Mouse (Mus musculus) hindbrain, embryonic 16.5 days (tissue): ENCODE data around the gene Pbx1. TPM values are rescaled to one million over a fixed set of nuclear protein-coding genes. Genes with fewer than 3 reads are reported as not detected.

ENCODE experiments used
- ATAC-seq: fragments of 200-750 bp; cut with Nextera tagmentation; 2 replicates; pipeline ENCODE4 v1.8.0; 2017; ENCODE audit warnings: moderate TSS enrichment, moderate library complexity
- H3K27ac ChIP-seq: fragments of 300-500 bp; sonication (generic); 2 replicates; pipeline ENCODE4 v1.5.1; 2014; ENCODE audit warnings: low read depth, mild to moderate bottlenecking, control low read depth, low read length, moderate library complexity
- H3K27me3 ChIP-seq: fragments of 300-500 bp; sonication (generic); replicated peaks from 2 replicates; pipeline ENCODE4 v1.6.1; 2014; ENCODE audit warnings: low read length; ENCODE audit not compliant: control insufficient read depth, insufficient read depth
- H3K36me3 ChIP-seq: fragments of 300-500 bp; sonication (generic); 2 replicates; pipeline ENCODE4 v1.6.1; 2014; ENCODE audit warnings: mild to moderate bottlenecking, low read length, moderate library complexity, mixed read lengths; ENCODE audit not compliant: control insufficient read depth, insufficient read depth
- H3K4me1 ChIP-seq: fragments of 300-500 bp; sonication (generic); 2 replicates; pipeline ENCODE4 v1.6.1; 2014; ENCODE audit warnings: low read depth, low read length; ENCODE audit not compliant: control insufficient read depth, insufficient read depth
- H3K4me2 ChIP-seq: fragments of 300-500 bp; sonication (generic); 2 replicates; pipeline ENCODE4 v1.6.1; 2014; ENCODE audit warnings: mild to moderate bottlenecking, low read length, control low read depth, moderate library complexity
- H3K4me3 ChIP-seq: fragments of 300-500 bp; sonication (generic); 2 replicates; pipeline ENCODE4 v1.5.1; 2014; ENCODE audit warnings: mild to moderate bottlenecking, low read length, control low read depth, moderate library complexity
- H3K9ac ChIP-seq: fragments of 300-500 bp; sonication (generic); 2 replicates; pipeline ENCODE4 v1.6.1; 2014; ENCODE audit warnings: low read depth, mild to moderate bottlenecking, control low read depth, low read length, moderate library complexity
- H3K9me3 ChIP-seq: fragments of 300-500 bp; sonication (generic); 2 replicates; pipeline ENCODE4 v1.6.1; 2014; ENCODE audit warnings: mild to moderate bottlenecking, low read length, moderate library complexity; ENCODE audit not compliant: control insufficient read depth
- WGBS: fragments of 180-500 bp; shearing (Covaris S2); extraction: QIAGEN DNeasy Blood & Tissue Kit; methylation state at CpG from one replicate; pipeline ENCODE4 v1.1.7; 2014; 5-methylcytosine and 5-hydroxymethylcytosine counted together
- polyA plus RNA-seq: library from polyadenylated mRNA; unstranded; fragments of >200 nt; fragmentation: Nextera tagmentation; extraction: Ambion mirVana; gene quantifications from 2 replicates; pipeline ENCODE4 v1.2.1, GENCODE M21; 2015

The Pbx1 gene
- polyA plus RNA-seq, 1 experiment from 2014 or later, result 36.0 TPM

- WGBS, result 16% methylated on average over 6 of the region's 6 CpGs
- H3K4me1 ChIP-seq, result peaks cover 11% of the 10 kb centered on the region
- H3K27ac ChIP-seq, result no peak overlapping the region; the same call in 1 of the 2 replicates
- peak overlapping the region; percentile 69 for H3K4me2 ChIP-seq
- no peak for ATAC-seq
- no peaks in the 10 kb centered on the region for H3K9me3 ChIP-seq
- H3K9ac ChIP-seq, result peak overlapping the region; percentile 60
- H3K36me3 ChIP-seq, result no peaks in the 10 kb centered on the region
- H3K4me3 ChIP-seq, result peak overlapping the region; percentile 79
- H3K27me3 ChIP-seq, result no peaks in the 10 kb centered on the region
Observed at GRCm38 (mm10) chr1:168428255-168428654, 3.8 kb downstream of the Pbx1 start.

- no peak for ATAC-seq
- Histone ChIP-seq H3K9ac (peak overlapping the region; percentile 58), H3K9me3 (no peaks in the 10 kb centered on the region), H3K4me3 (peak overlapping the region; percentile 79), H3K27me3 (no peaks in the 10 kb centered on the region), H3K4me2 (peak overlapping the region; percentile 69), H3K36me3 (no peaks in the 10 kb centered on the region), H3K27ac (peak overlapping the region; percentile 54), H3K4me1 (peaks cover 14% of the 10 kb centered on the region)
- WGBS, result 10% methylated on average over 4 of the region's 4 CpGs
Observed at GRCm38 (mm10) chr1:168427596-168427995, 4.5 kb downstream of the Pbx1 start.

GRCm38 (mm10) chr1:168426900-168427299, 5.2 kb downstream of the Pbx1 start:
- peaks cover 14% of the 10 kb centered on the region for H3K4me1 ChIP-seq
- no peaks in the 10 kb centered on the region for H3K36me3 ChIP-seq
- H3K9me3 ChIP-seq, result no peaks in the 10 kb centered on the region
- 27% methylated on average over 9 of the region's 9 CpGs for WGBS
- no peaks in the 10 kb centered on the region for H3K27me3 ChIP-seq
- H3K9ac ChIP-seq, result peak overlapping the region; percentile 58
- no peak overlapping the region; the same call in 1 of the 2 replicates for H3K27ac ChIP-seq
- H3K4me2 ChIP-seq, result peak overlapping the region; percentile 69
- no peak for ATAC-seq
- peak overlapping the region; percentile 79 for H3K4me3 ChIP-seq

- peak overlapping the region; percentile 40 for H3K27ac ChIP-seq
- H3K36me3 ChIP-seq, result no peaks in the 10 kb centered on the region
- H3K9ac ChIP-seq, result peak overlapping the region; percentile 54
- no peak for ATAC-seq
- H3K4me2 ChIP-seq, result peak overlapping the region; percentile 69
- H3K4me1 ChIP-seq, result peaks cover 14% of the 10 kb centered on the region
- H3K27me3 ChIP-seq, result no peaks in the 10 kb centered on the region
- H3K9me3 ChIP-seq, result no peaks in the 10 kb centered on the region
- WGBS, result 43% methylated on average over 7 of the region's 7 CpGs
- H3K4me3 ChIP-seq, result peak overlapping the region; percentile 79
Observed at GRCm38 (mm10) chr1:168426281-168426680, 5.8 kb downstream of the Pbx1 start.

- Histone ChIP-seq H3K9me3 (no peaks in the 10 kb centered on the region), H3K27me3 (no peaks in the 10 kb centered on the region), H3K27ac (no peak overlapping the region), H3K36me3 (no peaks in the 10 kb centered on the region), H3K9ac (no peak overlapping the region), H3K4me2 (peak overlapping the region; percentile 69), H3K4me3 (peak overlapping the region; percentile 79), H3K4me1 (peaks cover 14% of the 10 kb centered on the region)
- no peak for ATAC-seq
- WGBS, result 26% methylated on average over 5 of the region's 5 CpGs
Observed at GRCm38 (mm10) chr1:168425017-168425705, 6.9 kb downstream of the Pbx1 start.

- no peak for ATAC-seq
- WGBS, result 71% methylated on average over 11 of the region's 11 CpGs
- Histone ChIP-seq H3K4me1 (peaks cover 14% of the 10 kb centered on the region), H3K36me3 (no peaks in the 10 kb centered on the region), H3K27me3 (no peaks in the 10 kb centered on the region), H3K4me3 (no peak overlapping the region), H3K27ac (no peak overlapping the region), H3K9ac (no peak overlapping the region), H3K9me3 (no peaks in the 10 kb centered on the region), H3K4me2 (peak overlapping the region; percentile 20)
Observed at GRCm38 (mm10) chr1:168423389-168423930, 8.6 kb downstream of the Pbx1 start.

- 82% methylated on average over 9 of the region's 9 CpGs for whole genome bisulfite sequencing
- Histone ChIP-seq H3K9me3 (no peaks in the 10 kb centered on the region), H3K36me3 (no peaks in the 10 kb centered on the region), H3K27ac (no peak overlapping the region), H3K9ac (no peak overlapping the region), H3K4me1 (peaks cover 28% of the 10 kb centered on the region), H3K4me2 (no peak overlapping the region), H3K27me3 (no peaks in the 10 kb centered on the region), H3K4me3 (no peak overlapping the region)
- no peak for ATAC-seq
Observed at GRCm38 (mm10) chr1:168418903-168419302, 13.2 kb downstream of the Pbx1 start.

GRCm38 (mm10) chr1:168417626-168418025, 14.4 kb downstream of the Pbx1 start:
- no peaks in the 10 kb centered on the region for H3K36me3 ChIP-seq
- WGBS, result 26% methylated on average over 6 of the region's 6 CpGs
- H3K4me2 ChIP-seq, result no peak overlapping the region
- H3K9ac ChIP-seq, result peak overlapping the region; percentile 30
- H3K4me3 ChIP-seq, result no peak overlapping the region
- no peaks in the 10 kb centered on the region for H3K27me3 ChIP-seq
- no peaks in the 10 kb centered on the region for H3K9me3 ChIP-seq
- peaks cover 22% of the 10 kb centered on the region for H3K4me1 ChIP-seq
- no peak overlapping the region for H3K27ac ChIP-seq
- ATAC-seq, result peak; percentile 41; the same call in 1 of the 2 replicates

GRCm38 (mm10) chr1:168416729-168417437, 15.2 kb downstream of the Pbx1 start:
- Histone ChIP-seq H3K27ac (peak overlapping the region; percentile 11; the same call in 1 of the 2 replicates), H3K36me3 (no peaks in the 10 kb centered on the region), H3K4me3 (no peak overlapping the region), H3K27me3 (no peaks in the 10 kb centered on the region), H3K9ac (no peak overlapping the region; the same call in none of the 2 replicates), H3K9me3 (no peaks in the 10 kb centered on the region), H3K4me1 (peaks cover 22% of the 10 kb centered on the region), H3K4me2 (peak overlapping the region; percentile 13)
- ATAC-seq, result peak; percentile 58; the same call in 1 of the 2 replicates
- 22% methylated on average over 11 of the region's 11 CpGs for WGBS
